Mouse (Mus musculus) layer of hippocampus, postnatal 25 days (tissue): Measurements from ENCODE around the gene Sox13. TPM values are rescaled to one million over a fixed set of nuclear protein-coding genes. Genes with fewer than 3 reads are reported as not detected.
"Not testable (repeated sequence)": the region's sequence is repeated elsewhere in the genome, so short reads cannot be mapped to it uniquely, and the experiment has no call there.

Experiments used
- DNase-seq, 2 experiments: peaks; one replicate each; pipeline ENCODE4 v3.0.0; 2022; ENCODE audit warnings: mixed read lengths in 2 of 2, low spot score in 1 of 2; ENCODE audit errors: extremely low spot score in 1 of 2
- total RNA-seq, 2 experiments: library from RNA; stranded (reverse); gene quantifications; 2 replicates each; pipeline ENCODE4 v1.2.3; 2021

The Sox13 gene
- total RNA-seq, 2 experiments from 2014 or later = 7.4 to 9.6 TPM

- DNase-seq = not testable (repeated sequence)
Observed at GRCm38 (mm10) chr1:133340403-133340802, 83.8 kb downstream of the Sox13 start.

GRCm38 (mm10) chr1:133333937-133334336 lies 90.2 kb downstream of the Sox13 start:
- no peak for DNase-seq

DNA sequence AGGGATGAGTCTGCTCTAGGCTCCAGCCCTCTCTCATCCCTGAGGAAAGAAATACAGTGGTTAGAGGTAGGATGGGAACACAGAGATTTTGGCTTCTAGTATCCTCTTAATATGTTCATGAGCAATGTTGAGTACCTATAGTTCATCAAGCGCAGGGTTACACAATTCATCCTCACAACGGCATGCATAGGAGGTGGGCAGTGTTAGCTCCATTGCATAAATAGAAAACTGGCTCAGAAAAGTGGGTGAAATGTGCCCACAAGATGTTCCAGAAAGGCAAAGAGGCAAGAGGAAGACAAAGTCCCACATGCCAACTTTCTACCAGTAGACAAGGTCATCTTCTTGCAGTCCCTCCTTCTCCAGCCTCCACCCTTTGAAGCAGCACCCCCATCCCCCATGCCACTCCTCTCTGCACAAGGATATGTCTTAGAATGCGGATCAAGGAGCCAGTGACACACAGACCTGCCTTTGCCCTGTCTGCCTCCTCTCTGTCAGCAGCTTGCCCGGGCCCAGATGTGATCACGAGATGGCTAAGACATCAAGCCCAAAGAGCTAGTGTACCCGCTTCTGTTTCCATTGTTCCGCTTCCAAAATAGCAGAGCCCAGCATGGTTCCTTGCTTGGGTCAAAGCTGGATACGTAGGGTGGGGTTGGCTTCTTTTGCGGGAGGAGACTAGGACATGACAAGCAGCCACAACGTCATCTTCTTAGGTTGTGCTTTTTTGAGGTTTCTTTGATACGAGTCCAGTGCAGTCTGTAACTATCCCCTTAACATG lies 91.3 kb downstream of the Sox13 start:
- no peak for DNase-seq

Other genes starting within 250 kb of the Sox13 start
- not detected for gene Golt1a, start 114.6 kb downstream of the Sox13 start, total RNA-seq
- not detected for gene Kiss1, start 102.5 kb downstream of the Sox13 start, total RNA-seq
- gene Ren1, start 73.9 kb downstream of the Sox13 start, total RNA-seq = not detected
- 1 to 10 TPM; 1.8 to 2.7 TPM for gene Etnk2, start 60.8 kb downstream of the Sox13 start, total RNA-seq
- gene Snrpe, start 185.9 kb upstream of the Sox13 start, total RNA-seq = 10 to 100 TPM; 61.9 to 69.5 TPM
- 1 to 10 TPM; 6.0 to 6.6 TPM for gene Zbed6, start 236.5 kb upstream of the Sox13 start, total RNA-seq
- 10 to 100 TPM; 22.7 to 30.4 TPM for gene Gm38394, start 236.9 kb upstream of the Sox13 start, total RNA-seq